In the genomic region with DNA sequence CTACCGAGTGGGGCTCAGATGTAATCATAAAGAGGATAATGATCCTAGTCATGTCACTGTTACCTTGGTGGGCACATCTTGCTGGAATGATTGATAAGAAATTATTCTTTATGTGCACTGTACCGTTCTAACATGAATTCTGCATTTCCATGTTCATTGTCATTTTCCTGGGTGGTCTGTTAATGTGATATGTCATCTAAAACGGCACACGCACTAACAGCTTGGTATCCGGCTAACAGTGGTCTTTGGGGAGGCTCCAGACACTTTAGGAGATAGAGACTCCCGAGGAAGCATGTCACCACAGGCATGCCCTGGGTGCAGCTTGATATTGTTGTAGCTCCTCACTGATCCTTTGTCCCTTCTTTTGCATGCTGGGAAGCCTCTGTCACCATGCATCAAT, we compare ENCODE assay signal across 24 mouse cellular contexts.
DNase-seq lines count a peak whose midpoint lies in the region; ATAC-seq lines count a peak whose summit lies in the region.
"Had no signal": no experiment of that assay in that cellular context is flagged by ENCODE, and none has a peak within 500 bp of the region (broad histone marks: within the 10 kb centered on the region; RNA-seq: fewer than 3 reads in every experiment).

No protein-coding gene starts in this region.

- H3K4me2 ChIP-seq in intestine, embryonic 16.5 days (ENCODE audit: low read depth, low read length), result no peak overlapping the region
- no peak overlapping the region for H3K4me2 ChIP-seq in intestine, embryonic 15.5 days (replicated peaks)
- H3K4me2 ChIP-seq in kidney, embryonic 15.5 days, result no peak overlapping the region
- H3K4me2 ChIP-seq: embryonic facial prominence, embryonic 12.5 days; forebrain, embryonic 13.5 days; forebrain, embryonic 15.5 days had no signal

- H3K4me3 ChIP-seq in intestine, embryonic 16.5 days (ENCODE audit: low read length), result no peak overlapping the region
- no peak overlapping the region for H3K4me3 ChIP-seq in intestine, embryonic 15.5 days (replicated peaks)
- no peak overlapping the region for H3K4me3 ChIP-seq in kidney, embryonic 15.5 days (replicated peaks)
- H3K4me3 ChIP-seq: embryonic facial prominence, embryonic 10.5 days; embryonic facial prominence, embryonic 12.5 days; forebrain, embryonic 13.5 days; forebrain, embryonic 15.5 days had no signal

- no peaks in the 10 kb centered on the region for H3K27me3 ChIP-seq in intestine, embryonic 16.5 days (replicated peaks; ENCODE audit: control insufficient read depth, insufficient read depth, low read length)
- H3K27me3 ChIP-seq in intestine, embryonic 15.5 days (replicated peaks), result no peaks in the 10 kb centered on the region
- no peaks in the 10 kb centered on the region for H3K27me3 ChIP-seq in kidney, embryonic 15.5 days
- H3K27me3 ChIP-seq: CH12.LX; embryonic facial prominence, embryonic 12.5 days; forebrain, embryonic 13.5 days; forebrain, embryonic 15.5 days; Patski had no signal

- no peak for ATAC-seq in intestine, embryonic 16.5 days
- no peak for ATAC-seq in intestine, embryonic 15.5 days
- ATAC-seq in kidney, embryonic 15.5 days (replicated peaks; ENCODE audit: low FRiP score), result no peak
- ATAC-seq: activated CD4-positive, CD25-positive, alpha-beta regulatory T cell, adult 4 months; CD4-positive, CD25-positive, alpha-beta regulatory T cell, adult 4 months; forebrain, embryonic 13.5 days; forebrain, embryonic 15.5 days; Patski had no signal

- no peak overlapping the region for H3K9ac ChIP-seq in intestine, embryonic 16.5 days (ENCODE audit: low read depth, low read length)
- H3K9ac ChIP-seq in intestine, embryonic 15.5 days, result no peak overlapping the region
- H3K9ac ChIP-seq in kidney, embryonic 15.5 days, result no peak overlapping the region
- H3K9ac ChIP-seq: embryonic facial prominence, embryonic 12.5 days; forebrain, embryonic 13.5 days; forebrain, embryonic 15.5 days had no signal

- peak overlapping the region; percentile 45; the same call in 1 of the 2 replicates for H3K27ac ChIP-seq in intestine, embryonic 16.5 days (ENCODE audit: low read length)
- H3K27ac ChIP-seq in intestine, embryonic 15.5 days, result no peak overlapping the region
- H3K27ac ChIP-seq in kidney, embryonic 15.5 days, result peak overlapping the region; percentile 87
- H3K27ac ChIP-seq: embryonic facial prominence, embryonic 10.5 days; embryonic facial prominence, embryonic 12.5 days; forebrain, embryonic 13.5 days; forebrain, embryonic 15.5 days had no signal

- DNase-seq in kidney, adult 8-10 months, result no peak
- peak; percentile 64 for DNase-seq in retina, embryonic 14.5 days (ENCODE audit: low spot score)
- DNase-seq in spleen, adult 18-20 months, result no peak
- DNase-seq: adrenal gland, adult 8-10 months; adrenal gland, postnatal 14 days; adrenal gland, postnatal 36 days; B cell, adult 2 months; cerebellum, adult 11-12 months; cerebellum, adult 2 months; cerebellum, adult 9-10 months; cerebellum, postnatal 10 days; cerebellum, postnatal 25 days had no signal

- no peaks in the 10 kb centered on the region for H3K9me3 ChIP-seq in intestine, embryonic 16.5 days (ENCODE audit: control insufficient read depth, low read length)
- H3K9me3 ChIP-seq in intestine, embryonic 15.5 days, result no peaks in the 10 kb centered on the region
- no peaks in the 10 kb centered on the region for H3K9me3 ChIP-seq in kidney, embryonic 15.5 days (replicated peaks)
- H3K9me3 ChIP-seq: embryonic facial prominence, embryonic 10.5 days; embryonic facial prominence, embryonic 12.5 days; forebrain, embryonic 13.5 days; forebrain, embryonic 15.5 days; G1E had no signal

- H3K4me1 ChIP-seq in intestine, embryonic 16.5 days (ENCODE audit: control insufficient read depth, insufficient read depth, low read length), result no peaks in the 10 kb centered on the region
- H3K4me1 ChIP-seq in intestine, embryonic 15.5 days (replicated peaks), result no peaks in the 10 kb centered on the region
- no peaks in the 10 kb centered on the region for H3K4me1 ChIP-seq in kidney, embryonic 15.5 days
- H3K4me1 ChIP-seq: embryonic facial prominence, embryonic 10.5 days; embryonic facial prominence, embryonic 12.5 days; forebrain, embryonic 13.5 days; forebrain, embryonic 15.5 days had no signal

- WGBS in intestine, embryonic 16.5 days, result 80% methylated on average over 6 of the region's 6 CpGs
- WGBS in intestine, embryonic 15.5 days, result 75% methylated on average over 6 of the region's 6 CpGs
- 82% methylated on average over 6 of the region's 6 CpGs for WGBS in kidney, embryonic 15.5 days

- H3K36me3 ChIP-seq in intestine, embryonic 16.5 days (ENCODE audit: control insufficient read depth, insufficient read depth, low read length), result no peaks in the 10 kb centered on the region
- no peaks in the 10 kb centered on the region for H3K36me3 ChIP-seq in intestine, embryonic 15.5 days
- H3K36me3 ChIP-seq in kidney, embryonic 15.5 days, result no peaks in the 10 kb centered on the region
- H3K36me3 ChIP-seq: embryonic facial prominence, embryonic 10.5 days; embryonic facial prominence, embryonic 12.5 days; forebrain, embryonic 15.5 days; G1E had no signal
